Mouse (Mus musculus): ENCODE data around the gene Tnfrsf17.

DNA sequence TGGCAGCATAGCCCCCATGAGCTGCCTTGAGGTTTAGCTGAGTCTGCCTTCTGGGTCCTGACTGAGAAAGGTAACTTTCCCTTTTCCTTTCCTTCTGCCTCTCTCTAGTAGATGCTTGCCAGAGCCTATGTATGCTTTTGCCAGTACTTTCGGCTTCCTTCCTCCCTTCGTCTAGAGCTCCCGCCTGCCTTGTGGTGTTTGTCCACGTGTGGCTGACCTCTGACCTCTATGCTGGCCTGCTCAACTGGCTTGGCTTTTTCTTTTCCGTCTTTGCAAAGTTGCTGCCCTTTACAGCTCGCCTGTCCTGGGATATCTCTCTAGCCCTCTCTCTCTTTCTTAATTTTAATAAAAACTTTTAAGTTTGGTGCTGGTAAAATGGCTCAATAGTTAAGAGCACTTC, 43.8 kb upstream of the Tnfrsf17 start:
- no peak for TF ChIP-seq CTCF (conservative IDR thresholded peaks at IDR 0.05; ENCODE audit: insufficient read depth, insufficient read length, low read depth, low read length)
- TF ChIP-seq POLR2A (IDR thresholded peaks at IDR 0.05; ENCODE audit: low read depth, low read length) = no peak
